Mouse (Mus musculus) embryonic facial prominence, embryonic 14.5 days (tissue): ENCODE measurements around the gene Zrsr1. TPM values are rescaled to one million over a fixed set of nuclear protein-coding genes. Genes with fewer than 3 reads are reported as not detected.

Source experiments
- polyA plus RNA-seq: library from polyadenylated mRNA; unstranded; fragments of >200 nt; fragmentation: Nextera tagmentation; extraction: Ambion mirVana; gene quantifications from 2 replicates; pipeline ENCODE4 v1.2.1, GENCODE M21; 2014

Gene Zrsr1
- polyA plus RNA-seq, 1 experiment from 2014 or later: 3.5 TPM

Other genes with a start within 250 kb of the Zrsr1 start
- gene B3gnt2, start 111.0 kb upstream of the Zrsr1 start, polyA plus RNA-seq: 6.4 and 9.2 TPM in 2 replicates
- 13.6 and 15.0 TPM in 2 replicates for gene Gm28048, start 10.1 kb downstream of the Zrsr1 start, polyA plus RNA-seq
- gene Commd1, start 10.4 kb downstream of the Zrsr1 start, polyA plus RNA-seq: 374 and 376 TPM in 2 replicates
- gene Cct4, start 18.5 kb downstream of the Zrsr1 start, polyA plus RNA-seq: 267 and 291 TPM in 2 replicates
- 6.7 and 11.8 TPM in 2 replicates for gene Fam161a, start 35.5 kb downstream of the Zrsr1 start, polyA plus RNA-seq